Mouse (Mus musculus) E14TG2a.4 (cell line): ENCODE data around the gene Gm20388.

Experiments used
- H3K27me3 ChIP-seq: 2 replicates; pipeline ENCODE4 v1.6.1; 2014; ENCODE audit warnings: low read length, control low read depth; ENCODE audit not compliant: insufficient read depth
- H3K36me3 ChIP-seq: 2 replicates; pipeline ENCODE4 v1.6.1; 2014; ENCODE audit warnings: low read length, control low read depth; ENCODE audit not compliant: insufficient read depth
- H3K4me1 ChIP-seq: replicated peaks from 2 replicates; pipeline ENCODE4 v1.6.1; 2014; ENCODE audit warnings: low read depth, low read length, control low read depth
- H3K4me3 ChIP-seq: replicated peaks from 2 replicates; pipeline ENCODE4 v1.5.1; 2014; ENCODE audit warnings: mild to moderate bottlenecking, low read length
- H3K9me3 ChIP-seq: 2 replicates; pipeline ENCODE4 v1.6.1; 2014; ENCODE audit warnings: low read length, control low read depth
- CTCF ChIP-seq: conservative IDR thresholded peaks from 2 replicates; pipeline ENCODE4 v1.5.1; 2014; ENCODE audit warnings: low read length
- NANOG ChIP-seq: IDR thresholded peaks from 2 replicates; pipeline ENCODE4 v1.6.1; 2014; ENCODE audit warnings: borderline replicate concordance, low read length, mixed read lengths
- POU5F1 ChIP-seq: IDR thresholded peaks from 2 replicates; pipeline ENCODE4 v1.6.1; 2014; ENCODE audit warnings: low read length, borderline replicate concordance

The Gm20388 gene

GRCm38 (mm10) chr8:121792627-121793026 is 1882.0 kb downstream of the Gm20388 start:
- Histone ChIP-seq H3K27me3 (no peaks in the 10 kb centered on the region), H3K4me1 (peaks cover 39% of the 10 kb centered on the region), H3K36me3 (peaks cover 33% of the 10 kb centered on the region), H3K9me3 (no peaks in the 10 kb centered on the region), H3K4me3 (no peak overlapping the region)
- TF ChIP-seq CTCF = no peak

DNA sequence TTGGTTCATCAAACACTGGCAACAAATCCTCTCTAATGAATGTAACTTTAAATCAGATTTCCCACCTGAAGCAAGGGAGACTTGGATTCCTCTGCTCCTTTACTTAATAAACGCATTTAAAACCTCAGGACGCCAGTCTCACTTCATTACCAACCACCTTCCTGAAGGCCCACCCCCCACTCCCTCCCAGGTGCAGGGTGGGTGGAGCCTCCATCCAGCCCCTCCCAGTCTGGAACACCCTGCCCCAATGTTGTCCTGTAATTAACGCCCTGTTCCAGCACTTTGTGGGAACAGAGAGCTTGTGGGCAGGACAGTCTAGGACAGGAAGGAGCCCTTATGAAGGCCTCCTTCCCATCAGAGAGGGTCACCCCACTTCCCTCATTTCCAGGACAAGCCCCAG is 1883.5 kb downstream of the Gm20388 start:
- H3K4me3 ChIP-seq = no peak overlapping the region
- no peaks in the 10 kb centered on the region for H3K27me3 ChIP-seq
- TF ChIP-seq CTCF (no peak), NANOG (no peak), POU5F1 (no peak)
- H3K4me1 ChIP-seq = peaks cover 43% of the 10 kb centered on the region
- H3K36me3 ChIP-seq = peaks cover 48% of the 10 kb centered on the region
- H3K9me3 ChIP-seq = no peaks in the 10 kb centered on the region

DNA sequence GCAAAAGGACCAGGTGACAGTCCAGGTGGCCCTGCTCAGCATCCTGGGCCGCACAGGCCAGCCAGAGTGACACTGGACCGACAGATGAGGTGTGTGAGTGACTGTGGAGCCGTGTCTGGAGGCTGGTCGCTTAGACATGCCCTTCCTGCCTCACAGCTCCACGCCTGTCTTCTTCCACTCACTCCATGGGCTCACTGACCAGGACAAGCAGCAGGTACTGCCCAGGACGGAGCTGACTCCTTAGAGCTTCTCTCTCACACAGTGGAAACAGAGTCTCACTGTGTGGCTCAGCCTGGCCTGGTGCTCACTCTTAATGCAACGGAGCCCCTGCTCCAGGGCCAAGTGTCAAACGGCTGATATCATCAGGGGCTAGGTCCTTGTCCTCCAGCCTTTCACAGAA is 1884.8 kb downstream of the Gm20388 start:
- H3K4me3 ChIP-seq = no peak overlapping the region
- H3K27me3 ChIP-seq = no peaks in the 10 kb centered on the region
- TF ChIP-seq POU5F1 (no peak), NANOG (no peak), CTCF (no peak)
- H3K9me3 ChIP-seq = no peaks in the 10 kb centered on the region
- H3K36me3 ChIP-seq = peaks cover 61% of the 10 kb centered on the region
- H3K4me1 ChIP-seq = peaks cover 33% of the 10 kb centered on the region

- no peak for TF ChIP-seq CTCF
- TF ChIP-seq POU5F1 = no peak
- no peak for TF ChIP-seq NANOG
- no peaks in the 10 kb centered on the region for H3K27me3 ChIP-seq
- H3K4me3 ChIP-seq = no peak overlapping the region
- peaks cover 71% of the 10 kb centered on the region for H3K36me3 ChIP-seq
- H3K4me1 ChIP-seq = peaks cover 35% of the 10 kb centered on the region
- H3K9me3 ChIP-seq = no peaks in the 10 kb centered on the region
These were observed 1885.8 kb downstream of the Gm20388 start for GRCm38 (mm10) chr8:121796406-121796805.

GRCm38 (mm10) chr8:121798401-121798800 is 1887.8 kb downstream of the Gm20388 start:
- no peaks in the 10 kb centered on the region for H3K9me3 ChIP-seq
- peaks cover 87% of the 10 kb centered on the region for H3K36me3 ChIP-seq
- no peak for TF ChIP-seq POU5F1

GRCm38 (mm10) chr8:121804829-121805228 is 1894.2 kb downstream of the Gm20388 start:
- peaks cover 85% of the 10 kb centered on the region for H3K36me3 ChIP-seq
- no peak for TF ChIP-seq CTCF
- no peak for TF ChIP-seq POU5F1
- no peak for TF ChIP-seq NANOG
- no peaks in the 10 kb centered on the region for H3K27me3 ChIP-seq
- no peak overlapping the region for H3K4me3 ChIP-seq
- H3K4me1 ChIP-seq = peaks cover 32% of the 10 kb centered on the region
- no peaks in the 10 kb centered on the region for H3K9me3 ChIP-seq

More at GRCm38 (mm10) chr8:121798401-121798800, 1887.8 kb downstream of the Gm20388 start:
- Histone ChIP-seq H3K4me1 (peaks cover 30% of the 10 kb centered on the region), H3K27me3 (no peaks in the 10 kb centered on the region), H3K4me3 (no peak overlapping the region)

DNA sequence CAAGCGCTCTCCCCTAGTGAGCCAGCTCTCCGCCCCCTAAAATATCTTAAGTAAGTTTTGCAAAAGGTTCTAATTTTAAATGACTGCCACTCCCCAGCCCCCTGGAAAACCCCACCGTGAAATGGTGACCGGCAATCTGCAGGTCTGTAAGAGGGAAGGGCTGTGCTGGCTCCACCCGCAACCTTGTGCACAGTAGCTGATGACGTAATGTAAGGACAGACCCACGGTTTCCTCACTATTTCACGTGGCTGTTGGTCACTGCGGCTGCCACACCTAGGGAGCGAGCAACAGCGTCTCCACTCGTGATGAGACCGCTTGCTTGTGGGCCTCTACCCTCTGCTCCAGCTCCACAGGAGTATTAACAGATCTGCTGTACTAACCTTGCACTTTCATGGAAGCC is 1895.5 kb downstream of the Gm20388 start:
- no peaks in the 10 kb centered on the region for H3K9me3 ChIP-seq
- H3K36me3 ChIP-seq = peaks cover 85% of the 10 kb centered on the region
- no peak for TF ChIP-seq CTCF
- H3K4me1 ChIP-seq = peaks cover 30% of the 10 kb centered on the region
- no peaks in the 10 kb centered on the region for H3K27me3 ChIP-seq
- H3K4me3 ChIP-seq = no peak overlapping the region

- peak; percentile 47 for TF ChIP-seq CTCF
- TF ChIP-seq POU5F1 = no peak
- no peak overlapping the region for H3K4me3 ChIP-seq
- no peaks in the 10 kb centered on the region for H3K27me3 ChIP-seq
- peaks cover 20% of the 10 kb centered on the region for H3K4me1 ChIP-seq
- H3K9me3 ChIP-seq = no peaks in the 10 kb centered on the region
- H3K36me3 ChIP-seq = peaks cover 88% of the 10 kb centered on the region
These were observed 1897.4 kb downstream of the Gm20388 start for GRCm38 (mm10) chr8:121808032-121808431.

GRCm38 (mm10) chr8:121809524-121810155 is 1899.0 kb downstream of the Gm20388 start:
- TF ChIP-seq POU5F1 (no peak), NANOG (no peak), CTCF (no peak)
- H3K4me1 ChIP-seq = peaks cover 33% of the 10 kb centered on the region
- H3K36me3 ChIP-seq = peaks cover 88% of the 10 kb centered on the region
- no peaks in the 10 kb centered on the region for H3K27me3 ChIP-seq
- H3K4me3 ChIP-seq = no peak overlapping the region
- H3K9me3 ChIP-seq = no peaks in the 10 kb centered on the region
